Mouse (Mus musculus): Measurements from ENCODE around the gene Scube2.

Scube2 gene

GRCm38 (mm10) chr7:109865370-109866229, at the start of gene Scube2:
TSS of gene Scube2 (minus strand) at chr7:109865679.
- peak; percentile 13 for DNase-seq

GRCm38 (mm10) chr7:109906165-109906564, 40.7 kb upstream of the Scube2 start:
- no peak for DNase-seq

- DNase-seq: no peak
These were observed 35.4 kb upstream of the Scube2 start for GRCm38 (mm10) chr7:109900921-109901320.

- DNase-seq: peak; percentile 26
These were observed 33.4 kb upstream of the Scube2 start for GRCm38 (mm10) chr7:109898911-109899310.

GRCm38 (mm10) chr7:109892530-109892929, 27.1 kb upstream of the Scube2 start:
- peak; percentile 67 for DNase-seq

GRCm38 (mm10) chr7:109891786-109892185, 26.3 kb upstream of the Scube2 start:
- DNase-seq: no peak

- no peak for DNase-seq
These were observed 24.8 kb upstream of the Scube2 start for GRCm38 (mm10) chr7:109890256-109890655.

GRCm38 (mm10) chr7:109889300-109889699, 23.8 kb upstream of the Scube2 start:
- DNase-seq: no peak

- no peak for DNase-seq
These were observed 20.8 kb upstream of the Scube2 start for GRCm38 (mm10) chr7:109886249-109886648.

GRCm38 (mm10) chr7:109882574-109882973, 17.1 kb upstream of the Scube2 start:
- DNase-seq: no peak

GRCm38 (mm10) chr7:109881561-109882099, 16.2 kb upstream of the Scube2 start:
- no peak for DNase-seq

GRCm38 (mm10) chr7:109879158-109879557, 13.7 kb upstream of the Scube2 start:
- DNase-seq: no peak

- DNase-seq: no peak
These were observed 10.6 kb upstream of the Scube2 start for GRCm38 (mm10) chr7:109876085-109876484.

GRCm38 (mm10) chr7:109875598-109875997, 10.1 kb upstream of the Scube2 start:
- no peak for DNase-seq

GRCm38 (mm10) chr7:109875033-109875432, 9.6 kb upstream of the Scube2 start:
- no peak for DNase-seq

GRCm38 (mm10) chr7:109873170-109873569, 7.7 kb upstream of the Scube2 start:
- no peak for DNase-seq

- DNase-seq: no peak
These were observed 5.8 kb upstream of the Scube2 start for GRCm38 (mm10) chr7:109871232-109871631.

GRCm38 (mm10) chr7:109868498-109868897, 3.0 kb upstream of the Scube2 start:
- no peak for DNase-seq

- DNase-seq: no peak
These were observed 1.2 kb upstream of the Scube2 start for GRCm38 (mm10) chr7:109866643-109867042.

- DNase-seq: no peak
These were observed 1.9 kb downstream of the Scube2 start for GRCm38 (mm10) chr7:109863561-109863960.

GRCm38 (mm10) chr7:109860162-109860561, 5.3 kb downstream of the Scube2 start:
- no peak for DNase-seq

- no peak for DNase-seq
These were observed 6.1 kb downstream of the Scube2 start for GRCm38 (mm10) chr7:109859354-109859753.

- no peak for DNase-seq
These were observed 12.7 kb downstream of the Scube2 start for GRCm38 (mm10) chr7:109852752-109853212.

GRCm38 (mm10) chr7:109852017-109852416, 13.5 kb downstream of the Scube2 start:
- DNase-seq: no peak

Data from kidney, adult 18-20 months (tissue).